Mouse (Mus musculus) ES-E14 (cell line): ENCODE measurements around the gene Kcnk18. TPM values are rescaled to one million over a fixed set of nuclear protein-coding genes. Genes with fewer than 3 reads are reported as not detected.

ENCODE experiments used
- DNase-seq: peaks from one replicate; pipeline ENCODE4 v3.0.0-alpha.2; 2013; ENCODE audit warnings: low read depth, low spot score
- H3K27ac ChIP-seq: 2 replicates; pipeline ENCODE4 v1.5.1; 2012; ENCODE audit warnings: low read depth, mild to moderate bottlenecking, low read length, moderate library complexity, mixed read lengths; ENCODE audit not compliant: poor library complexity, insufficient read depth, severe bottlenecking
- H3K36me3 ChIP-seq: 2 replicates; pipeline ENCODE4 v1.6.1; 2012; ENCODE audit warnings: mild to moderate bottlenecking, low read length, moderate library complexity, mixed read lengths; ENCODE audit not compliant: control insufficient read depth, poor library complexity, insufficient read depth, severe bottlenecking
- H3K4me1 ChIP-seq, 2 experiments: fragments of 150-350 bp in 1 of 2; sonication (generic) in 1 of 2; 2 replicates each; pipeline ENCODE4 v1.6.1; 2012; ENCODE audit warnings: low read length in 2 of 2, mild to moderate bottlenecking in 1 of 2, mixed read lengths in 1 of 2; ENCODE audit not compliant: control insufficient read depth in 2 of 2, insufficient read depth in 2 of 2, poor library complexity in 1 of 2
- H3K4me3 ChIP-seq, 2 experiments: fragments of 150-350 bp in 1 of 2; sonication (generic) in 1 of 2; 2 replicates each; pipeline ENCODE4 v1.5.1; 2012; ENCODE audit warnings: low read length in 2 of 2, low read depth in 1 of 2, mild to moderate bottlenecking in 1 of 2, mixed read lengths in 1 of 2; ENCODE audit not compliant: insufficient read depth in 1 of 2, poor library complexity in 1 of 2, severe bottlenecking in 1 of 2
- H3K9ac ChIP-seq: 2 replicates; pipeline ENCODE4 v1.6.1; 2012; ENCODE audit warnings: low read depth, mild to moderate bottlenecking, low read length, mixed read lengths; ENCODE audit not compliant: poor library complexity, insufficient read depth, severe bottlenecking
- H3K9me3 ChIP-seq: fragments of 150-350 bp; sonication (generic); 2 replicates; pipeline ENCODE4 v1.6.1; 2012; ENCODE audit warnings: low read depth, mild to moderate bottlenecking, low read length; ENCODE audit not compliant: control insufficient read depth, insufficient read depth
- CHD2 ChIP-seq: IDR thresholded peaks from 2 replicates; pipeline ENCODE4 v1.6.1; 2014; ENCODE audit warnings: mild to moderate bottlenecking, low read depth, low read length, inconsistent platforms
- HCFC1 ChIP-seq: IDR thresholded peaks from 2 replicates; pipeline ENCODE4 v1.6.1; 2012; ENCODE audit warnings: low read length, inconsistent platforms, borderline replicate concordance; ENCODE audit not compliant: insufficient read depth
- MAFK ChIP-seq: IDR thresholded peaks from 2 replicates; pipeline ENCODE4 v1.6.1; 2014; ENCODE audit warnings: mild to moderate bottlenecking, low read depth, low read length, inconsistent platforms; ENCODE audit not compliant: insufficient read depth
- ZC3H11A ChIP-seq: IDR thresholded peaks from 2 replicates; pipeline ENCODE4 v1.6.1; 2012; ENCODE audit warnings: low read depth, mild to moderate bottlenecking, inconsistent platforms, low read length, borderline replicate concordance
- ZNF384 ChIP-seq: IDR thresholded peaks from 2 replicates; pipeline ENCODE4 v1.6.1; 2012; ENCODE audit warnings: low read depth, low read length, inconsistent platforms
- in situ Hi-C, 2 experiments: fragments of 600-800 bp; cut with MboI; formaldehyde crosslinking; loops; one replicate each; pipeline ENCODE4 v1.15.1; 2025; ENCODE audit warnings: low sequenced_read_pairs in 2 of 2, inconsistent platforms in 1 of 2; ENCODE audit not compliant: unreplicated experiment in 2 of 2
- total RNA-seq: library from RNA; depleted of rRNA; stranded (reverse); fragments of 300-350 nt; gene quantifications from 2 replicates; pipeline ENCODE4 v1.2.3, GENCODE M21; 2012

The Kcnk18 gene
- total RNA-seq, 1 experiment, result 0.18 TPM

GRCm38 (mm10) chr19:59232786-59233185 lies 13.8 kb downstream of the Kcnk18 start:
- H3K9ac ChIP-seq, result no peak overlapping the region
- H3K36me3 ChIP-seq, result no peaks in the 10 kb centered on the region; the same call in 1 of the 2 replicates
- no peak overlapping the region for H3K4me3 ChIP-seq
- TF ChIP-seq CHD2 (no peak), MAFK (no peak), ZNF384 (no peak), ZC3H11A (no peak), HCFC1 (no peak)
- no peaks in the 10 kb centered on the region; a peak in 1 of 4 replicates for H3K4me1 ChIP-seq
- in situ Hi-C loops, result no loop called here
- H3K9me3 ChIP-seq, result no peaks in the 10 kb centered on the region
- H3K27ac ChIP-seq, result no peak overlapping the region
- no peak for DNase-seq

- H3K4me1 ChIP-seq, result no peaks in the 10 kb centered on the region; a peak in 1 of 4 replicates
- no peak overlapping the region for H3K27ac ChIP-seq
- H3K36me3 ChIP-seq, result no peaks in the 10 kb centered on the region; the same call in 1 of the 2 replicates
- no peak overlapping the region for H3K4me3 ChIP-seq
- H3K9me3 ChIP-seq, result no peaks in the 10 kb centered on the region
- TF ChIP-seq HCFC1 (no peak), ZNF384 (no peak), ZC3H11A (no peak), MAFK (no peak), CHD2 (no peak)
- DNase-seq, result no peak
- in situ Hi-C loops, result no loop called here
- H3K9ac ChIP-seq, result no peak overlapping the region
These were observed 16.0 kb downstream of the Kcnk18 start for GRCm38 (mm10) chr19:59235001-59235400.

GRCm38 (mm10) chr19:59236046-59236445 lies 17.0 kb downstream of the Kcnk18 start:
- in situ Hi-C loops, result no loop called here
- H3K36me3 ChIP-seq, result no peaks in the 10 kb centered on the region; the same call in 1 of the 2 replicates
- TF ChIP-seq ZNF384, result no peak
- TF ChIP-seq HCFC1, result no peak
- no peaks in the 10 kb centered on the region; a peak in 1 of 4 replicates for H3K4me1 ChIP-seq
- H3K4me3 ChIP-seq, result no peak overlapping the region
- H3K9ac ChIP-seq, result no peak overlapping the region
- no peak for DNase-seq
- H3K9me3 ChIP-seq, result no peaks in the 10 kb centered on the region
- no peak overlapping the region for H3K27ac ChIP-seq

- no peak for TF ChIP-seq ZNF384
- TF ChIP-seq MAFK, result no peak
- no peak for TF ChIP-seq CHD2
- no peak for TF ChIP-seq HCFC1
- TF ChIP-seq ZC3H11A, result no peak
- H3K27ac ChIP-seq, result no peak overlapping the region
- in situ Hi-C loops, result no loop called here
These were observed 19.6 kb downstream of the Kcnk18 start for GRCm38 (mm10) chr19:59238630-59239029.

GRCm38 (mm10) chr19:59239124-59239817 lies 20.3 kb downstream of the Kcnk18 start:
- DNase-seq, result peak; percentile 71
- Histone ChIP-seq H3K4me3 (no peak overlapping the region), H3K9me3 (no peaks in the 10 kb centered on the region), H3K27ac (no peak overlapping the region), H3K4me1 (no peaks in the 10 kb centered on the region; a peak in 1 of 4 replicates), H3K36me3 (no peaks in the 10 kb centered on the region; the same call in 1 of the 2 replicates), H3K9ac (no peak overlapping the region)
- in situ Hi-C loops, result no loop called here
- TF ChIP-seq ZC3H11A (peak; percentile 94), HCFC1 (0 out of 2 replicates have a peak, but pooled peaks have one; percentile 52), MAFK (no peak), CHD2 (no peak), ZNF384 (peak; percentile 36; the same call in 1 of the 2 replicates)

More at GRCm38 (mm10) chr19:59238630-59239029, 19.6 kb downstream of the Kcnk18 start:
- Histone ChIP-seq H3K9me3 (no peaks in the 10 kb centered on the region), H3K36me3 (no peaks in the 10 kb centered on the region; the same call in 1 of the 2 replicates), H3K4me3 (no peak overlapping the region), H3K9ac (no peak overlapping the region), H3K4me1 (no peaks in the 10 kb centered on the region; a peak in 1 of 4 replicates)
- no peak for DNase-seq
